Mouse (Mus musculus): Measurements from ENCODE around the gene Slc20a1. TPM values are rescaled to one million over a fixed set of nuclear protein-coding genes. Genes with fewer than 3 reads are reported as not detected.

Gene Slc20a1
- polyA plus RNA-seq, 1 experiment from 2014 or later: 23.7 TPM

DNA sequence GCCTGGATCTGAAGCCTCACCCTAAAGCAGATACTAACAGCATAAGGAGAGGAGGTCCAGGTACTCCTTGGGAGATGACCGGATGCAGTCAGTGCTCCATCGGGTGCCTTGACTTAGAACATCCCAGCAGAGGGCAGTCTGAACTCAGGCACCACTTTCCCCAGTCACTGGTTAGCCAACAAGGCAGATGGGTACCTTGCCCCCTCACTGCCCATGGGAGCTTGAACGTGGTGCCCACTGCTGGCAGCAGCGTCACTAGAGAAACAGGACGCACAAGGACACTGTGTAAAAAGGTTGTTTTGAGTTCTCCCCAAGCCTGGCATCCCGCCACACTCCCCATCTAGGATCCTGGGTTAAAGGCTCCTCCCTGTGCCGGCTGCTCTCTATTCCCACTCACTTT, 24.1 kb upstream of the Slc20a1 start:
- ATAC-seq (ENCODE audit: low read depth) (no peak), DNase-seq (ENCODE audit: low spot score) (peak; percentile 45)
- Histone ChIP-seq H3K4me3 (ENCODE audit: low read depth, low read length) (no peak overlapping the region), H3K4me2 (ENCODE audit: low read depth, low read length) (no peak overlapping the region), H3K9ac (ENCODE audit: low read depth, low read length) (no peak overlapping the region), H3K27ac (replicated peaks; ENCODE audit: low read depth, low read length) (no peak overlapping the region), H3K4me1 (ENCODE audit: control insufficient read depth, insufficient read depth, low read length) (no peaks in the 10 kb centered on the region), H3K36me3 (ENCODE audit: control insufficient read depth, insufficient read depth, low read length) (no peaks in the 10 kb centered on the region), H3K9me3 (ENCODE audit: control insufficient read depth, low read length) (no peaks in the 10 kb centered on the region), H3K27me3 (replicated peaks; ENCODE audit: control insufficient read depth, insufficient read depth, low read length) (no peaks in the 10 kb centered on the region)
- WGBS: 50% methylated on average over 7 of the region's 7 CpGs

GRCm38 (mm10) chr2:129175636-129176035, 22.9 kb upstream of the Slc20a1 start:
- Histone ChIP-seq H3K36me3 (ENCODE audit: control insufficient read depth, insufficient read depth, low read length) (no peaks in the 10 kb centered on the region), H3K4me1 (ENCODE audit: control insufficient read depth, insufficient read depth, low read length) (no peaks in the 10 kb centered on the region), H3K9me3 (ENCODE audit: control insufficient read depth, low read length) (no peaks in the 10 kb centered on the region), H3K9ac (ENCODE audit: low read depth, low read length) (no peak overlapping the region), H3K4me2 (ENCODE audit: low read depth, low read length) (no peak overlapping the region), H3K27ac (replicated peaks; ENCODE audit: low read depth, low read length) (no peak overlapping the region), H3K27me3 (replicated peaks; ENCODE audit: control insufficient read depth, insufficient read depth, low read length) (no peaks in the 10 kb centered on the region), H3K4me3 (ENCODE audit: low read depth, low read length) (no peak overlapping the region)
- WGBS: 69% methylated on average over 2 of the region's 2 CpGs
- DNase-seq (ENCODE audit: low spot score) (no peak), ATAC-seq (ENCODE audit: low read depth) (no peak)

DNA sequence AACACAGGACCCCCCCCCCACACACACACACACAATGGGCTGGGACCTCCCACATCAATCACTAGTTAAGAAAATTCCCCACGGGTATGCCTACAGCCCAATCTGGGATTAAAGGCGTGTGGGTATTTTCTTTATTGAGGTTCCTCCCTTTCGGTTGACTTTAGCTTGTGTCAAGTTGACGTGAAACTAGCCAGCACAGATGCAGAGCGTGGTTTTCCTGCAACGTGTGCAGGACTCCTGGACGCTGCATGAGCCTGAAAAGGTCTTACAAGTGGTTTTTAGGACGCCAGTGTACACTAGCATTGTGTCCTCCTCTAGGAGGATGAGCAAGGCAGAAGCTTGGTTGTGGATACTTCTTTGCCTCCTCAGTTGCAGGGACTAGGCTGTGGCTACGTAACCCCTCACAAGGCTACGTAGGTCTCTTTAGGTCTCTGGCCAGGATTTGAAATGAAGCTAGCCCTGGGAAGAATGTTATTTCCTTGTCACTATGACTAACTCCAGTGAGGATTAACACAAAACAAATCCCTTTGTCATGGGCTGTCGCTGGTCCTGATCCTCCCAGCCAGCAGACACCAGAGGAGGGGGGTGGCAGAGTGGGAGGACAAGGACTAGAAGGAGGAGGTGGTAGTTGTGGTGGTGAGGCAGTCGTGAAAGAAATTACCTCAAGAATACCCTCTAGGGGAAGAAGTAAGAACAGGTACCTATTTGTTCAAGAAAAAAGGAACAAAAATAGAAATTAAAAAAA, 21.7 kb upstream of the Slc20a1 start:
- Histone ChIP-seq H3K9me3 (ENCODE audit: control insufficient read depth, low read length) (no peaks in the 10 kb centered on the region), H3K27ac (replicated peaks; ENCODE audit: low read depth, low read length) (no peak overlapping the region), H3K4me1 (ENCODE audit: control insufficient read depth, insufficient read depth, low read length) (no peaks in the 10 kb centered on the region), H3K9ac (ENCODE audit: low read depth, low read length) (no peak overlapping the region), H3K4me3 (ENCODE audit: low read depth, low read length) (no peak overlapping the region), H3K36me3 (ENCODE audit: control insufficient read depth, insufficient read depth, low read length) (no peaks in the 10 kb centered on the region), H3K27me3 (replicated peaks; ENCODE audit: control insufficient read depth, insufficient read depth, low read length) (no peaks in the 10 kb centered on the region), H3K4me2 (ENCODE audit: low read depth, low read length) (no peak overlapping the region)
- WGBS: 69% methylated on average over 12 of the region's 12 CpGs
- no peak for DNase-seq (ENCODE audit: low spot score)
- ATAC-seq (ENCODE audit: low read depth): no peak

DNA sequence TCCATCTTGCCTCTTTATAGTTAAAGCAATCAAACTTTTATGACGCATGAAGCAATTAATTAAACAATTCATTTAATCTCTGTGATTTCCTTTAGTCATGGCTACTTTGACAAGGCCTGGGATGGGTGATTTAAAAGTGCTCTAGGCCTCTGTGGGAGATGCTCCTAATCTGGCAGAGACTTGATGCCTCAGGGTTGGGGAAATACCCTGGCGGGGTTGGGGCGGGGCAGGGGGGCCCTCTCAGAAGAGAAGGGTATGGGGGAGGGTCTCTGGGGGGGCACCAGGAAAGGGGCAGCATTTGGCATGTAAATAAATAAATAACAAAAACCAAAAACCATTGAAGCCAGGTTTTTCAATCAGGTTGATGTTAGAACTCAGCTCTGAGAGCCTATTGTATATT, 20.9 kb upstream of the Slc20a1 start:
- H3K4me3 ChIP-seq (ENCODE audit: low read depth, low read length): no peak overlapping the region
- H3K9ac ChIP-seq (ENCODE audit: low read depth, low read length): no peak overlapping the region
- no peak overlapping the region for H3K27ac ChIP-seq (replicated peaks; ENCODE audit: low read depth, low read length)
- no peaks in the 10 kb centered on the region for H3K36me3 ChIP-seq (ENCODE audit: control insufficient read depth, insufficient read depth, low read length)
- DNase-seq (ENCODE audit: low spot score) (no peak), ATAC-seq (ENCODE audit: low read depth) (no peak)
- 63% methylated on average over 3 of the region's 3 CpGs for WGBS
- no peaks in the 10 kb centered on the region for H3K9me3 ChIP-seq (ENCODE audit: control insufficient read depth, low read length)
- H3K4me2 ChIP-seq (ENCODE audit: low read depth, low read length): no peak overlapping the region
- H3K27me3 ChIP-seq (replicated peaks; ENCODE audit: control insufficient read depth, insufficient read depth, low read length): no peaks in the 10 kb centered on the region
- no peaks in the 10 kb centered on the region for H3K4me1 ChIP-seq (ENCODE audit: control insufficient read depth, insufficient read depth, low read length)

- H3K27me3 ChIP-seq (replicated peaks; ENCODE audit: control insufficient read depth, insufficient read depth, low read length): no peaks in the 10 kb centered on the region
- H3K4me2 ChIP-seq (ENCODE audit: low read depth, low read length): no peak overlapping the region
- no peak for ATAC-seq (ENCODE audit: low read depth)
- no peaks in the 10 kb centered on the region for H3K36me3 ChIP-seq (ENCODE audit: control insufficient read depth, insufficient read depth, low read length)
- H3K27ac ChIP-seq (replicated peaks; ENCODE audit: low read depth, low read length): no peak overlapping the region
- no peak for DNase-seq (ENCODE audit: low spot score)
- no peaks in the 10 kb centered on the region for H3K9me3 ChIP-seq (ENCODE audit: control insufficient read depth, low read length)
- peaks cover 2% of the 10 kb centered on the region for H3K4me1 ChIP-seq (ENCODE audit: control insufficient read depth, insufficient read depth, low read length)
- no peak overlapping the region for H3K4me3 ChIP-seq (ENCODE audit: low read depth, low read length)
- WGBS: 44% methylated on average over 10 of the region's 10 CpGs
- H3K9ac ChIP-seq (ENCODE audit: low read depth, low read length): no peak overlapping the region
These were observed 20.2 kb upstream of the Slc20a1 start for GRCm38 (mm10) chr2:129178182-129178908.

DNA sequence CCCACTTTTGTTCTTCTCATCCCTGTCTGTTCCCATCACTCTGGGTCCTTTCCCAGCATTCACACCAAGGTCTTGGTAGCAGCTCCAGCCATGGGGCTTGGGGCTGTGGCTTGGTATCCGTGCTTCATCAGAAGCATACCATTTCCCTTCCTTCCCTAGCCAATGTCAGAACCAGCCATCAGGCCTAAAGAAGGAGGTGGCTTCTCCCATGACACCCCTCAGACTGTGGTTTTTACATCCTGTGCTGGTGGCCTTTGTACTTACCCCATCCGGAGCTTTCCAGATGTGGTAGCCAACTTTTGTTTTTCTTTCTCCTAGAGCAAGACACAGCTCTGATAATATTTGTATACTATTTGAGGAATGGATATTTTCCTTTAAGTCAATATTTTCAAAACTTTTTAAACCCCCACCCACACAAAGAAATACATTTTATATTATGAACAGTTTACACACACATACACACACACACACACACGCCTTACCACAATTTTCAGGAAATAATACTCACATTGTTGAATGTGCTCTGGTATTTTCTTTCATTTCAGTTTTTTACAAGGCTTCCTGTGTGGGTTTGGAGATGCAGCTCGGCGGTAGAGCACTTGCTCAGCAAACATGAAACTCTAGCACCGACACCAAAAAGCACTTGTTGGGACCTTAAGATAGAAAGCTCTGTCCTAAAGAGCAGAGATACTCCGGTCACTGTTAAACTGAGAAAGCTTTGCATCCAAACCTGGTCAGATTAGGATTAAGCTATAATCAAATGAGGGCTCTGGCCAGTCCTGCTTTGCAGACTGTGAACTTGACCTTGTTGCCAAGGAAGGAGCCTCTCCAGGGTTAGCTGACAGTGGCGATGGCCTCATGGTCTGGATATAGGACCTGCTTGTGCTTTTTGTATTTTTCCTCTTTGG, 18.4 kb upstream of the Slc20a1 start:
- ATAC-seq (ENCODE audit: low read depth) (no peak), DNase-seq (ENCODE audit: low spot score) (no peak)
- no peak overlapping the region for H3K4me2 ChIP-seq (ENCODE audit: low read depth, low read length)
- no peaks in the 10 kb centered on the region for H3K36me3 ChIP-seq (ENCODE audit: control insufficient read depth, insufficient read depth, low read length)
- H3K4me3 ChIP-seq (ENCODE audit: low read depth, low read length): no peak overlapping the region
- H3K9ac ChIP-seq (ENCODE audit: low read depth, low read length): no peak overlapping the region
- no peaks in the 10 kb centered on the region for H3K9me3 ChIP-seq (ENCODE audit: control insufficient read depth, low read length)
- no peaks in the 10 kb centered on the region for H3K27me3 ChIP-seq (replicated peaks; ENCODE audit: control insufficient read depth, insufficient read depth, low read length)
- no peak overlapping the region for H3K27ac ChIP-seq (replicated peaks; ENCODE audit: low read depth, low read length)
- 60% methylated on average over 8 of the region's 8 CpGs for WGBS
- H3K4me1 ChIP-seq (ENCODE audit: control insufficient read depth, insufficient read depth, low read length): peaks cover 4% of the 10 kb centered on the region

- H3K9ac ChIP-seq (ENCODE audit: low read depth, low read length): no peak overlapping the region
- H3K4me2 ChIP-seq (ENCODE audit: low read depth, low read length): no peak overlapping the region
- ATAC-seq (ENCODE audit: low read depth) (no peak), DNase-seq (ENCODE audit: low spot score) (no peak)
- H3K27ac ChIP-seq (replicated peaks; ENCODE audit: low read depth, low read length): no peak overlapping the region
- H3K27me3 ChIP-seq (replicated peaks; ENCODE audit: control insufficient read depth, insufficient read depth, low read length): no peaks in the 10 kb centered on the region
- H3K36me3 ChIP-seq (ENCODE audit: control insufficient read depth, insufficient read depth, low read length): no peaks in the 10 kb centered on the region
- H3K9me3 ChIP-seq (ENCODE audit: control insufficient read depth, low read length): no peaks in the 10 kb centered on the region
- H3K4me1 ChIP-seq (ENCODE audit: control insufficient read depth, insufficient read depth, low read length): peaks cover 4% of the 10 kb centered on the region
- no peak overlapping the region for H3K4me3 ChIP-seq (ENCODE audit: low read depth, low read length)
- WGBS: 91% methylated on average over 5 of the region's 5 CpGs
These were observed 17.1 kb upstream of the Slc20a1 start for GRCm38 (mm10) chr2:129181509-129181908.

- Histone ChIP-seq H3K9me3 (ENCODE audit: control insufficient read depth, low read length) (no peaks in the 10 kb centered on the region), H3K4me1 (ENCODE audit: control insufficient read depth, insufficient read depth, low read length) (peaks cover 4% of the 10 kb centered on the region), H3K36me3 (ENCODE audit: control insufficient read depth, insufficient read depth, low read length) (no peaks in the 10 kb centered on the region), H3K4me2 (ENCODE audit: low read depth, low read length) (no peak overlapping the region), H3K27ac (replicated peaks; ENCODE audit: low read depth, low read length) (no peak overlapping the region), H3K4me3 (ENCODE audit: low read depth, low read length) (no peak overlapping the region), H3K27me3 (replicated peaks; ENCODE audit: control insufficient read depth, insufficient read depth, low read length) (no peaks in the 10 kb centered on the region), H3K9ac (ENCODE audit: low read depth, low read length) (no peak overlapping the region)
- 91% methylated on average over 1 of the region's 1 CpGs for WGBS
- DNase-seq (ENCODE audit: low spot score) (no peak), ATAC-seq (ENCODE audit: low read depth) (no peak)
These were observed 16.2 kb upstream of the Slc20a1 start for GRCm38 (mm10) chr2:129182412-129182811.
